Mouse (Mus musculus) regulatory T cell (primary cell): ENCODE data around the gene Agbl3.

ENCODE experiments used
- in situ Hi-C: fragments of 300-600 bp; cut with MboI, MseI; formaldehyde crosslinking; loops from one replicate; pipeline ENCODE4 v1.15.1; 2025; ENCODE audit warnings: high pct_unique_total_duplicates

Agbl3 gene

GRCm38 (mm10) chr6:34780231-34780942 lies at the start of gene Agbl3:
TSS of gene Agbl3 (plus strand) at chr6:34780432.
- in situ Hi-C loops = no loop called here

- in situ Hi-C loops = no loop called here
Measured at GRCm38 (mm10) chr6:34731007-34731406, 49.2 kb upstream of the Agbl3 start.

GRCm38 (mm10) chr6:34731529-34731928 lies 48.7 kb upstream of the Agbl3 start:
- in situ Hi-C loops = no loop called here

GRCm38 (mm10) chr6:34734940-34735695 lies 45.1 kb upstream of the Agbl3 start:
- in situ Hi-C loops = no loop called here

- in situ Hi-C loops = no loop called here
Measured at GRCm38 (mm10) chr6:34736934-34737333, 43.3 kb upstream of the Agbl3 start.

- in situ Hi-C loops = no loop called here
Measured at GRCm38 (mm10) chr6:34743946-34744345, 36.3 kb upstream of the Agbl3 start.

GRCm38 (mm10) chr6:34747846-34748245 lies 32.4 kb upstream of the Agbl3 start:
- in situ Hi-C loops = no loop called here

- in situ Hi-C loops = no loop called here
Measured at GRCm38 (mm10) chr6:34748566-34748965, 31.7 kb upstream of the Agbl3 start.

- in situ Hi-C loops = no loop called here
Measured at GRCm38 (mm10) chr6:34749526-34749925, 30.7 kb upstream of the Agbl3 start.

- in situ Hi-C loops = loop anchor here (5.0 to 10.0 kb wide), 2 partner anchors 203 to 236 kb away; no protein-coding TSS in a partner anchor
Measured at GRCm38 (mm10) chr6:34750487-34751120, 29.6 kb upstream of the Agbl3 start.

- in situ Hi-C loops = loop anchor here (5.0 to 10.0 kb wide), 2 partner anchors 204 to 237 kb away; no protein-coding TSS in a partner anchor
Measured at GRCm38 (mm10) chr6:34751625-34752024, 28.6 kb upstream of the Agbl3 start.

- in situ Hi-C loops = loop anchor here (5.0 to 10.0 kb wide), 2 partner anchors 207 to 240 kb away; no protein-coding TSS in a partner anchor
Measured at GRCm38 (mm10) chr6:34754448-34754847, 25.8 kb upstream of the Agbl3 start.

GRCm38 (mm10) chr6:34758340-34758739 lies 21.9 kb upstream of the Agbl3 start:
- in situ Hi-C loops = loop anchor here (5.0 to 10.0 kb wide), 2 partner anchors 244 to 466 kb away; no protein-coding TSS in a partner anchor

- in situ Hi-C loops = no loop called here
Measured at GRCm38 (mm10) chr6:34760023-34760422, 20.2 kb upstream of the Agbl3 start.

- in situ Hi-C loops = no loop called here
Measured at GRCm38 (mm10) chr6:34765721-34766120, 14.5 kb upstream of the Agbl3 start.

GRCm38 (mm10) chr6:34769984-34770383 lies 10.2 kb upstream of the Agbl3 start:
- in situ Hi-C loops = no loop called here

GRCm38 (mm10) chr6:34770491-34770890 lies 9.7 kb upstream of the Agbl3 start:
- in situ Hi-C loops = no loop called here

GRCm38 (mm10) chr6:34776396-34776795 lies 3.8 kb upstream of the Agbl3 start:
- in situ Hi-C loops = no loop called here

GRCm38 (mm10) chr6:34777094-34777493 lies 3.1 kb upstream of the Agbl3 start:
- in situ Hi-C loops = no loop called here

GRCm38 (mm10) chr6:34777981-34778668 lies 2.1 kb upstream of the Agbl3 start:
- in situ Hi-C loops = no loop called here

GRCm38 (mm10) chr6:34780943-34781289 lies 684 bp downstream of the Agbl3 start:
- in situ Hi-C loops = no loop called here

GRCm38 (mm10) chr6:34782493-34782892 lies 2.3 kb downstream of the Agbl3 start:
- in situ Hi-C loops = no loop called here
